Mouse (Mus musculus): Measurements from ENCODE around the gene Wdr86. TPM values are rescaled to one million over a fixed set of nuclear protein-coding genes. Genes with fewer than 3 reads are reported as not detected.

Wdr86 gene
- polyA plus RNA-seq (2014; fragmentation: Illumina TruSeq; extraction: RNeasy Lipid Tissue Mini Kit (QIAGEN cat#74804); ENCODE audit: low read depth, low replicate concordance): 0.08 TPM

GRCm38 (mm10) chr5:24730488-24730871, at the start of gene Wdr86:
TSS of gene Wdr86 (minus strand) at chr5:24730727.

GRCm38 (mm10) chr5:24757816-24758215, 27.3 kb upstream of the Wdr86 start, which contains the start of gene Crygn:
TSS of gene Crygn (minus strand) at chr5:24758008.

GRCm38 (mm10) chr5:24685366-24686093, 45.0 kb downstream of the Wdr86 start, which contains the start of gene Nub1:
TSS of gene Nub1 (plus strand) at chr5:24685532.

Other genes starting within 250 kb of the Wdr86 start
- gene Gbx1, start 203.5 kb downstream of the Wdr86 start, polyA plus RNA-seq (2014; fragmentation: Illumina TruSeq; extraction: RNeasy Lipid Tissue Mini Kit (QIAGEN cat#74804); ENCODE audit: low read depth, low replicate concordance): 0.07 TPM
- not detected for gene Asb10, start 189.7 kb downstream of the Wdr86 start, polyA plus RNA-seq (2014; fragmentation: Illumina TruSeq; extraction: RNeasy Lipid Tissue Mini Kit (QIAGEN cat#74804); ENCODE audit: low read depth, low replicate concordance)
- gene 4931409K22Rik, start 173.9 kb downstream of the Wdr86 start, polyA plus RNA-seq (2014; fragmentation: Illumina TruSeq; extraction: RNeasy Lipid Tissue Mini Kit (QIAGEN cat#74804); ENCODE audit: low read depth, low replicate concordance): 88.2 TPM
- 67.3 TPM for gene Abcf2, start 153.3 kb downstream of the Wdr86 start, polyA plus RNA-seq (2014; fragmentation: Illumina TruSeq; extraction: RNeasy Lipid Tissue Mini Kit (QIAGEN cat#74804); ENCODE audit: low read depth, low replicate concordance)
- gene Chpf2, start 144.0 kb downstream of the Wdr86 start, polyA plus RNA-seq (2014; fragmentation: Illumina TruSeq; extraction: RNeasy Lipid Tissue Mini Kit (QIAGEN cat#74804); ENCODE audit: low read depth, low replicate concordance): 0.48 TPM
- gene Smarcd3, start 106.3 kb downstream of the Wdr86 start, polyA plus RNA-seq (2014; fragmentation: Illumina TruSeq; extraction: RNeasy Lipid Tissue Mini Kit (QIAGEN cat#74804); ENCODE audit: low read depth, low replicate concordance): 1.3 TPM
- gene Nub1, start 45.2 kb downstream of the Wdr86 start, polyA plus RNA-seq (2014; fragmentation: Illumina TruSeq; extraction: RNeasy Lipid Tissue Mini Kit (QIAGEN cat#74804); ENCODE audit: low read depth, low replicate concordance): 51.6 TPM
- gene Crygn, start 27.3 kb upstream of the Wdr86 start, polyA plus RNA-seq (2014; fragmentation: Illumina TruSeq; extraction: RNeasy Lipid Tissue Mini Kit (QIAGEN cat#74804); ENCODE audit: low read depth, low replicate concordance): not detected
- gene Rheb, start 111.9 kb upstream of the Wdr86 start, polyA plus RNA-seq (2014; fragmentation: Illumina TruSeq; extraction: RNeasy Lipid Tissue Mini Kit (QIAGEN cat#74804); ENCODE audit: low read depth, low replicate concordance): 87.5 TPM

All from testis, adult 10 weeks (tissue).